Mouse (Mus musculus) midbrain, postnatal 0 days (tissue): ENCODE data around the gene Espl1. TPM values are rescaled to one million over a fixed set of nuclear protein-coding genes. Genes with fewer than 3 reads are reported as not detected.

Experiments
- ATAC-seq: fragments of 200-750 bp; cut with Nextera tagmentation; 2 replicates; pipeline ENCODE4 v1.8.0; 2017; ENCODE audit warnings: moderate number of reproducible peaks, mild to moderate bottlenecking, moderate TSS enrichment, moderate library complexity; ENCODE audit not compliant: low FRiP score
- DNase-seq: peaks from one replicate; pipeline ENCODE4 v3.0.0-alpha.2; 2015; ENCODE audit warnings: low spot score
- H3K27ac ChIP-seq: fragments of 300-500 bp; sonication (generic); 2 replicates; pipeline ENCODE4 v1.5.1; 2014; ENCODE audit warnings: low read depth, mild to moderate bottlenecking, low read length, mixed read lengths
- H3K27me3 ChIP-seq: fragments of 300-500 bp; sonication (generic); 2 replicates; pipeline ENCODE4 v1.6.1; 2014; ENCODE audit warnings: low read length, control low read depth, mixed read lengths; ENCODE audit not compliant: insufficient read depth
- H3K36me3 ChIP-seq: fragments of 300-500 bp; sonication (generic); 2 replicates; pipeline ENCODE4 v1.6.1; 2014; ENCODE audit warnings: low read length, control low read depth, mixed read lengths; ENCODE audit not compliant: insufficient read depth
- H3K4me1 ChIP-seq: fragments of 300-500 bp; sonication (generic); 2 replicates; pipeline ENCODE4 v1.6.1; 2014; ENCODE audit warnings: mild to moderate bottlenecking, control low read depth, antibody characterized with exemption, low read length, mixed read lengths; ENCODE audit not compliant: insufficient read depth
- H3K4me2 ChIP-seq: fragments of 300-500 bp; sonication (generic); 2 replicates; pipeline ENCODE4 v1.6.1; 2014; ENCODE audit warnings: low read depth, mild to moderate bottlenecking, low read length, mixed read lengths; ENCODE audit not compliant: poor library complexity, severe bottlenecking
- H3K4me3 ChIP-seq: fragments of 300-500 bp; sonication (generic); 2 replicates; pipeline ENCODE4 v1.5.1; 2014; ENCODE audit warnings: low read depth, mild to moderate bottlenecking, low read length, moderate library complexity
- H3K9ac ChIP-seq: fragments of 300-500 bp; sonication (generic); replicated peaks from 2 replicates; pipeline ENCODE4 v1.6.1; 2014; ENCODE audit warnings: mild to moderate bottlenecking, low read length, moderate library complexity, mixed read lengths; ENCODE audit not compliant: poor library complexity, severe bottlenecking
- H3K9me3 ChIP-seq: fragments of 300-500 bp; sonication (generic); 2 replicates; pipeline ENCODE4 v1.6.1; 2016; ENCODE audit warnings: low read length, control low read depth
- CTCF ChIP-seq: IDR thresholded peaks from 2 replicates; pipeline ENCODE4 v1.5.1; 2016; ENCODE audit warnings: antibody characterized with exemption, mild to moderate bottlenecking
- WGBS: fragments of 180-500 bp; shearing (Covaris S2); extraction: QIAGEN DNeasy Blood & Tissue Kit; methylation state at CpG from one replicate; pipeline ENCODE4 v1.1.7; 2014; 5-methylcytosine and 5-hydroxymethylcytosine counted together
- polyA plus RNA-seq: library from polyadenylated mRNA; unstranded; fragments of >200 nt; fragmentation: Nextera tagmentation; extraction: Ambion mirVana; gene quantifications from 2 replicates; pipeline ENCODE4 v1.2.1, GENCODE M21; 2015
- total RNA-seq: library from RNA; depleted of rRNA; stranded (reverse); fragments of >200 nt; gene quantifications from 2 replicates; pipeline ENCODE4 v1.2.3, GENCODE M21; 2014

Gene Espl1
- total and polyA plus RNA-seq, 2 experiments from 2014 or later = 2.7 TPM

DNA sequence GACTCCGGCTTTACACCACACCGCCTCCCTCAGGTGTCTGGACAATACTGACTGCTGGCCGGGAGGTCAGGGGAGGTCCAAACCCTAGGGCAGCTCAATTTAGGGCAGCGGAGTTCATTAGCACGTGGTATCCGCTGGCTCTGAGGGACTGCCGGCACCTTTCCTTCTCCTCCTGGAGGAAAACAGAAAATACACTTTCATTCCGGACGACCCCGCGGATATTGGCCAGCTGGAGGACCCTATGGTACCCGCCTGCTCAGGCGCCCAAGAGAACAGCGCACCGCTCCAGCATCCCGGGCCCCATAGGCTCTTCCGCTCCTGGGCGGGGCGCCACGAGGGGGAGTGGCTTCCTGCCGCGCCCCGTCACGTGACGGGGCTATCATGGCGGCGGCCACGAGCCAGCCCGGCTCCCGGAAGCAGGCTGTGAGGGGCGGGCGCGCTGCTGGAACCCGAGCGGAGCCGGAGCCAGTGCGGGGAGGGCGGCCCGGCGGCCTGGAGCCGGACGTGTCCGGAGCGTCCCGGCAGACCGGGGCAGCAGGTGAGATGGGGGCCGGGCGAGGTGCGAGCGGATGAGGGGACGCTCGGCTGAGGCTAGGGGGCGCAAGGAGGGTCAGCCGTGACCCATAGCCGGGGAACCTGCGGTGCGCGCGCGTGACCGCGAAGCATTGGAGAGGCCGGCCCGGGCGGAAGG lies 16.8 kb upstream of the Espl1 start, which contains the start of gene Mfsd5:
Mfsd5 (plus strand) TSS at position 363 of the 691 bp plus-strand sequence.
- peak; percentile 48 for TF ChIP-seq CTCF
- no peaks in the 10 kb centered on the region for H3K27me3 ChIP-seq
- H3K4me3 ChIP-seq = peak within 1 kb of the TSS; percentile 80
- peaks cover 20% of the 10 kb centered on the region for H3K36me3 ChIP-seq
- DNase-seq (peak; percentile 90), ATAC-seq (peak; percentile 94)
- WGBS = under 1% methylated on average over 65 of the region's 65 CpGs
- H3K9ac ChIP-seq = peak within 1 kb of the TSS; percentile 78
- H3K9me3 ChIP-seq = no peaks in the 10 kb centered on the region
- H3K4me2 ChIP-seq = peak within 1 kb of the TSS; percentile 88
- H3K27ac ChIP-seq = peak within 1 kb of the TSS; percentile 76
- peaks cover 6% of the 10 kb centered on the region; the same call in 1 of the 2 replicates for H3K4me1 ChIP-seq

DNA sequence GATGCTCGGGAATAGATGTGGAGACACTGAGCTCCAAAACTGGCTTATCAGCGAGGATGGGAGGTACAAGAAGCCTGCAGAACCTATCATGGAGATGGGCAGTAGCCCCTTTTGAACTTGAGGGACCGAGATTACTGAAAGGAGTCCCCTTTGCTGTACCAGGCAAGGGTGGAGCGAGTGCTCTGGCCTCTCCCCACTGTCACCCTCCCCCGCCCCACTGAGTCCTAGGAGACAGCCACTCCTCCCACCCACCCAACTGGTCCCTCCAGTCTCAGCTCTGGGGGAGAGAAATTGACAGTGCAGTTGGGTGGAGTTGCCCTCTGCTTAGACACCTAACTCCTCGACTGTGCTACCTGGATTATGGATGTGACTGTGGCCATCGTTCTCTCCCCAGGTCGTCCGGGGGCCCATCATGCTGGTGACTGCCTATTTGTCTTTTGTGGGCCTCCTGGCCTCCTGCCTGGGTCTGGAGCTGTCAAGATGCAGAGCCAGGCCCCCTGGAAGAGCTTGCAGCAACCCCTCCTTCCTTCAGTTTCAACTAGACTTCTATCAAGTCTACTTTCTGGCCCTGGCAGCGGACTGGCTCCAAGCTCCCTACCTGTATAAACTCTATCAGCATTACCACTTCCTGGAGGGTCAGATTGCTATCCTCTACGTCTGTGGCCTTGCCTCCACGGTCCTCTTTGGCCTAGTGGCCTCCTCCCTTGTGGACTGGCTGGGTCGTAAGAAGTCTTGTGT lies 16.1 kb upstream of the Espl1 start:
- no peak for TF ChIP-seq CTCF
- no peaks in the 10 kb centered on the region for H3K9me3 ChIP-seq
- H3K9ac ChIP-seq = peak overlapping the region; percentile 78
- H3K4me2 ChIP-seq = peak overlapping the region; percentile 88
- no peaks in the 10 kb centered on the region for H3K27me3 ChIP-seq
- peaks cover 20% of the 10 kb centered on the region for H3K36me3 ChIP-seq
- no peak for DNase-seq
- WGBS = 35% methylated on average over 13 of the region's 13 CpGs
- peaks cover 6% of the 10 kb centered on the region; the same call in 1 of the 2 replicates for H3K4me1 ChIP-seq
- peak overlapping the region; percentile 80 for H3K4me3 ChIP-seq
- H3K27ac ChIP-seq = peak overlapping the region; percentile 76
- ATAC-seq = peak; percentile 45

DNA sequence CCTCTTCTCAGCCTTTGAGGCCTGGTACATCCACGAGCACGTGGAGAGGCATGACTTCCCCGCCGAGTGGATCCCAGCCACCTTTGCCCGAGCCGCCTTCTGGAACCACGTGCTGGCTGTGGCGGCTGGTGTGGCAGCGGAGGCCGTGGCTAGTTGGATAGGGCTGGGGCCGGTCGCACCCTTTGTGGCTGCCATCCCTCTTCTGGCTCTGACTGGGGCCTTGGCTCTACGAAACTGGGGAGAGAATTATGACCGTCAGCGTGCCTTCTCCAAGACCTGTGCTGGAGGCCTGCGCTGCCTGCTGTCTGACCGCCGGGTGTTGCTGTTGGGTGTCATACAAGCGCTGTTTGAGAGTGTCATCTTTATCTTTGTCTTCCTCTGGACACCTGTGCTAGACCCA lies 15.4 kb upstream of the Espl1 start:
- no peak overlapping the region for H3K4me3 ChIP-seq
- peaks cover 20% of the 10 kb centered on the region for H3K36me3 ChIP-seq
- peak overlapping the region; percentile 88; the same call in 1 of the 2 replicates for H3K4me2 ChIP-seq
- no peak overlapping the region for H3K9ac ChIP-seq
- no peak for TF ChIP-seq CTCF
- DNase-seq = no peak
- no peaks in the 10 kb centered on the region for H3K27me3 ChIP-seq
- no peak for ATAC-seq
- no peaks in the 10 kb centered on the region for H3K9me3 ChIP-seq
- peaks cover 6% of the 10 kb centered on the region; the same call in 1 of the 2 replicates for H3K4me1 ChIP-seq
- no peak overlapping the region for H3K27ac ChIP-seq
- 96% methylated on average over 19 of the region's 19 CpGs for WGBS

DNA sequence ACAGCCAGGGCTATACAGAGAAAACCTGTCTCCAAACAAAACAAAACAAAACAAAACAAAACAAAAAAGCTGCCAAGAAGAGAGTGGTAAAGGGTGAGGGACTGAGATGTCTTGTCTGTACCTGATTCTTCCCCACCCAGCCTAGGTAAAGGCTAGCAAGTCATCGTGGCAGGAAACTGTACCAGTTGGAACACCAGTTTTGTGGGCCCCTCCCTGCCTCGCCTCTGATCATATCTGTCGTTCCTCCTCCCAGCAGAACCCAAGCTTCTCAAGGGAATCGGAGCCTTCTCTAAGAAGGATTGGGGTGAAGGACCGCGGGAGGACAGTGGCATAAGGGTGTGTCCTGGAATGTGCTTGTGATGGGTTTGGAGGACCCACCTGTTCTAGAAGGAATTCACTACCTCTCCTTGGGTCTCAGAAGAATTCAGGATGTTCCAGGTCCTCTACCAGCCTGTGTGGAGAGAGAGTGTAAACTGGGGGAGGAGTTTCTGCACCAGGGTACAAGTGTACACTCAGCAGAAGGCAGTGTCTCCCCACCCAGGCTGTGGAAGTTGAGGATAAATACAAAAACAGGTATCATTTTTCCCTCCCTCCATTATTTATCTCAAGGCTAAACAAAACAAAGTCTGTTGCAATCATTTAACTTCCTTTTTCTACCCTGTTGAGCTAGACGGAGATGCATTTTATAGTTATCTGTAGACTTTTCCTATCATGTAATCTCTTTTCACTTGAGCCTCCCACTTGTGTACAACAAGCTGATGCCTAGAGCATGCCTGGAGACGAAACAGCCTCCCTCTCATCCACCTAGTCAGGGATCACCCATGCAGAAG lies 13.4 kb upstream of the Espl1 start:
- WGBS = 89% methylated on average over 8 of the region's 8 CpGs
- ATAC-seq (no peak), DNase-seq (no peak)

DNA sequence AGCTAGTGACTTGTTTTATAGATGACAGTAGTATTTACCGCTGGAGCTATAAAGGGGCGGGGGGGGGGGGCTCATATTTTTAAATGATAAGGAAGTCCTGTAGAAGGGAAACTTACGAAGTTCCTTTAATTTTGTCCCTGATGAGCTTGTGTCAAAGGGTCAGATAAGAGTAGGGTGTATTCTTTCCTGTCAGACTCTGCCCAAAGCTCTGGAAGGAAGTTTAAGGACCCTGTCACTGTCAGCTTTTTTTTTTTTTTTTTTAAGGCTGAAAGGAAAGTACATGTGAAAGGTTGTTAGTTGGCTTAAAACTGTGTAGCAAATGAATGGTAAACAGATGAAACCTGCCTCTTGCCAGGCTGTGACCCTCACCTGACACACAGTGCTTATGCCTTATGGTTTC lies 12.4 kb upstream of the Espl1 start:
- DNase-seq (no peak), ATAC-seq (no peak)
- Histone ChIP-seq H3K27me3 (no peaks in the 10 kb centered on the region), H3K27ac (no peak overlapping the region), H3K9ac (no peak overlapping the region), H3K36me3 (peaks cover 20% of the 10 kb centered on the region), H3K4me3 (no peak overlapping the region), H3K4me2 (no peak overlapping the region), H3K9me3 (no peaks in the 10 kb centered on the region), H3K4me1 (peaks cover 6% of the 10 kb centered on the region; the same call in 1 of the 2 replicates)
- no peak for TF ChIP-seq CTCF
- 80% methylated on average over 3 of the region's 3 CpGs for WGBS

More for the DNA sequence above, 13.4 kb upstream of the Espl1 start:
- H3K9me3 ChIP-seq = no peaks in the 10 kb centered on the region
- H3K36me3 ChIP-seq = peaks cover 20% of the 10 kb centered on the region
- H3K4me1 ChIP-seq = peaks cover 6% of the 10 kb centered on the region; the same call in 1 of the 2 replicates
- no peak for TF ChIP-seq CTCF
- no peak overlapping the region for H3K4me3 ChIP-seq
- no peak overlapping the region for H3K27ac ChIP-seq
- H3K9ac ChIP-seq = no peak overlapping the region
- H3K27me3 ChIP-seq = no peaks in the 10 kb centered on the region
- no peak overlapping the region for H3K4me2 ChIP-seq
